In genomic region chrX:142727847-142728246, GRCm38 (mm10) we compare ENCODE assay signal across 16 mouse cellular contexts.
"Had no signal": no experiment of that assay in that cellular context is flagged by ENCODE, and none has a peak within 500 bp of the region (broad histone marks: within the 10 kb centered on the region; RNA-seq: fewer than 3 reads in every experiment).

No protein-coding gene starts in this region.

- DNase-seq: kidney, adult 2 months; kidney, postnatal 14 days; layer of hippocampus, adult 9-11 months; layer of hippocampus, postnatal 36 days; liver, embryonic 13.5 days; liver, postnatal 0 days; lung, postnatal 14 days; thymus, postnatal 4 days had no signal

- H3K36me3 ChIP-seq: kidney, embryonic 15.5 days; limb, embryonic 15.5 days; lung, embryonic 15.5 days; neural tube, embryonic 13.5 days had no signal

- H3K4me1 ChIP-seq: limb, embryonic 15.5 days; lung, embryonic 15.5 days had no signal

- H3K4me2 ChIP-seq: kidney, embryonic 15.5 days; limb, embryonic 15.5 days; liver, embryonic 13.5 days; lung, embryonic 15.5 days; midbrain, embryonic 11.5 days; neural tube, embryonic 13.5 days had no signal

- H3K27me3 ChIP-seq: limb, embryonic 15.5 days; liver, embryonic 13.5 days; lung, embryonic 15.5 days had no signal

- H3K4me3 ChIP-seq: kidney, embryonic 15.5 days; limb, embryonic 15.5 days; liver, embryonic 13.5 days; lung, embryonic 15.5 days; megakaryocyte, embryonic 14.5 days; neural tube, embryonic 13.5 days had no signal

- H3K9ac ChIP-seq: kidney, embryonic 15.5 days; limb, embryonic 15.5 days; liver, embryonic 13.5 days; liver, postnatal 0 days; lung, embryonic 15.5 days; neural tube, embryonic 13.5 days had no signal

- H3K27ac ChIP-seq: kidney, embryonic 15.5 days; limb, embryonic 15.5 days; liver, embryonic 13.5 days; lung, embryonic 15.5 days; macrophage; neural tube, embryonic 13.5 days; stomach, postnatal 0 days had no signal

- H3K9me3 ChIP-seq: kidney, embryonic 15.5 days; limb, embryonic 15.5 days; liver, embryonic 13.5 days; lung, embryonic 15.5 days; megakaryocyte, embryonic 14.5 days; neural tube, embryonic 13.5 days had no signal

- ATAC-seq: liver, postnatal 0 days had no signal
